Mouse (Mus musculus) testis, adult 2 months (tissue): ENCODE results near the gene Gm6583. TPM values are rescaled to one million over a fixed set of nuclear protein-coding genes. Genes with fewer than 3 reads are reported as not detected.
A peak's percentile ranks its signal among the peaks of the same experiment; 100 is the strongest.

Experiments
- H3K27ac ChIP-seq: fragments of 200-500 bp; 2 replicates; pipeline ENCODE4 v1.5.1; 2012; ENCODE audit warnings: low read depth, low read length; ENCODE audit not compliant: control insufficient read depth, insufficient read depth
- H3K27me3 ChIP-seq: fragments of 200-500 bp; 2 replicates; pipeline ENCODE4 v1.6.1; 2012; ENCODE audit warnings: mild to moderate bottlenecking, low read length, moderate library complexity; ENCODE audit not compliant: control insufficient read depth, insufficient read depth
- H3K36me3 ChIP-seq: fragments of 200-500 bp; 2 replicates; pipeline ENCODE4 v1.6.1; 2012; ENCODE audit warnings: mild to moderate bottlenecking, low read length; ENCODE audit not compliant: control insufficient read depth, insufficient read depth
- H3K4me1 ChIP-seq: fragments of 200-500 bp; 2 replicates; pipeline ENCODE4 v1.6.1; 2012; ENCODE audit warnings: low read length; ENCODE audit not compliant: control insufficient read depth, insufficient read depth
- H3K4me3 ChIP-seq: fragments of 200-500 bp; 2 replicates; pipeline ENCODE4 v1.5.1; 2012; ENCODE audit warnings: low read depth, mild to moderate bottlenecking, low read length, moderate library complexity, mixed read lengths; ENCODE audit not compliant: control insufficient read depth
- CTCF ChIP-seq: fragments of 200-500 bp; IDR thresholded peaks from 2 replicates; pipeline ENCODE4 v1.5.1; 2012; ENCODE audit warnings: low read depth, mild to moderate bottlenecking, inconsistent platforms, low read length, moderate library complexity; ENCODE audit not compliant: control insufficient read depth, insufficient read depth, insufficient replicate concordance
- POLR2A ChIP-seq: fragments of 200-500 bp; IDR thresholded peaks from 2 replicates; pipeline ENCODE4 v1.6.1; 2012; ENCODE audit warnings: low read depth, mild to moderate bottlenecking, inconsistent platforms, low read length, moderate library complexity; ENCODE audit not compliant: control insufficient read depth
- polyA plus RNA-seq: library from polyadenylated mRNA; depleted of rRNA; stranded (reverse); fragments of >200 nt; gene quantifications from 2 replicates; pipeline ENCODE4 v1.2.3, GENCODE M21; 2012

The Gm6583 gene
- polyA plus RNA-seq, 1 experiment: 3.3 TPM

- Histone ChIP-seq H3K4me3 (no peak overlapping the region), H3K27me3 (no peaks in the 10 kb centered on the region), H3K4me1 (peaks cover 8% of the 10 kb centered on the region), H3K27ac (no peak overlapping the region), H3K36me3 (peaks cover 9% of the 10 kb centered on the region)
- TF ChIP-seq POLR2A (no peak), CTCF (no peak)
Measured at GRCm38 (mm10) chr5:112329805-112330564, 25.8 kb downstream of the Gm6583 start.

GRCm38 (mm10) chr5:112327854-112328253 is 28.0 kb downstream of the Gm6583 start:
- Histone ChIP-seq H3K36me3 (peaks cover 9% of the 10 kb centered on the region), H3K4me1 (peaks cover 15% of the 10 kb centered on the region), H3K27ac (no peak overlapping the region), H3K27me3 (no peaks in the 10 kb centered on the region), H3K4me3 (no peak overlapping the region)
- TF ChIP-seq POLR2A (no peak), CTCF (no peak)

GRCm38 (mm10) chr5:112326446-112327009 is 29.3 kb downstream of the Gm6583 start:
- TF ChIP-seq POLR2A: no peak
- Histone ChIP-seq H3K36me3 (peaks cover 6% of the 10 kb centered on the region), H3K4me3 (peak overlapping the region; percentile 98), H3K27me3 (no peaks in the 10 kb centered on the region), H3K4me1 (peaks cover 15% of the 10 kb centered on the region), H3K27ac (peak overlapping the region; percentile 59)

GRCm38 (mm10) chr5:112325546-112326445 is 30.0 kb downstream of the Gm6583 start, which contains the start of gene Tfip11:
Gene Tfip11, plus strand, starts transcription at chr5:112326358.
- Histone ChIP-seq H3K27me3 (no peaks in the 10 kb centered on the region), H3K4me3 (peak within 1 kb of the TSS; percentile 98), H3K27ac (peak within 1 kb of the TSS; percentile 69), H3K36me3 (peaks cover 3% of the 10 kb centered on the region), H3K4me1 (peaks cover 15% of the 10 kb centered on the region)
- TF ChIP-seq POLR2A: peak; percentile 83
- TF ChIP-seq CTCF: no peak

- no peak; the same call in 1 of the 2 replicates for TF ChIP-seq POLR2A
- TF ChIP-seq CTCF: no peak
- Histone ChIP-seq H3K27ac (peak overlapping the region; percentile 71; the same call in 1 of the 2 replicates), H3K36me3 (peaks cover 2% of the 10 kb centered on the region), H3K27me3 (no peaks in the 10 kb centered on the region), H3K4me1 (peaks cover 15% of the 10 kb centered on the region), H3K4me3 (peak overlapping the region; percentile 98)
Measured at GRCm38 (mm10) chr5:112324637-112325545, 30.9 kb downstream of the Gm6583 start.

GRCm38 (mm10) chr5:112323246-112323645 is 32.6 kb downstream of the Gm6583 start:
- H3K4me1 ChIP-seq: peaks cover 15% of the 10 kb centered on the region
- no peak overlapping the region for H3K27ac ChIP-seq
- H3K4me3 ChIP-seq: no peak overlapping the region; the same call in 1 of the 2 replicates
- no peaks in the 10 kb centered on the region for H3K36me3 ChIP-seq
- H3K27me3 ChIP-seq: no peaks in the 10 kb centered on the region
- TF ChIP-seq CTCF (no peak), POLR2A (no peak)
